Comparison of ENCODE assay signal across 12 mouse cellular contexts in genomic region chr6:70871511-70871980, GRCm38 (mm10). TPM values are rescaled to one million over a fixed set of nuclear protein-coding genes. Genes with fewer than 3 reads are reported as not detected.
DNase-seq lines count a peak whose midpoint lies in the region; ATAC-seq and TF ChIP-seq lines count a peak whose summit lies in the region.
"Had no signal": no experiment of that assay in that cellular context is flagged by ENCODE, and none has a peak within 500 bp of the region (broad histone marks: within the 10 kb centered on the region; RNA-seq: fewer than 3 reads in every experiment).

No protein-coding gene starts in this region.

- no peak for ATAC-seq in heart, embryonic 12.5 days (ENCODE audit: insufficient number of reproducible peaks, low FRiP score)
- 0 out of 2 replicates have a peak, but pooled peaks have one; percentile 13 for ATAC-seq in hindbrain, postnatal 0 days
- no peak for ATAC-seq in stomach, embryonic 14.5 days (ENCODE audit: insufficient number of reproducible peaks, insufficient read depth, low FRiP score, low read depth)

- no peak overlapping the region for H3K9ac ChIP-seq in heart, embryonic 12.5 days
- no peak overlapping the region for H3K9ac ChIP-seq in hindbrain, postnatal 0 days (replicated peaks; ENCODE audit: low read length)
- H3K9ac ChIP-seq in stomach, embryonic 14.5 days (replicated peaks; ENCODE audit: low read depth, low read length) = no peak overlapping the region
- H3K9ac ChIP-seq: limb, embryonic 15.5 days; midbrain, embryonic 12.5 days had no signal

- TF ChIP-seq POLR2A in spleen, adult 2 months (IDR thresholded peaks at IDR 0.05; ENCODE audit: low read depth, low read length) = no peak

- WGBS in heart, embryonic 12.5 days = 65% methylated on average over 14 of the region's 14 CpGs
- WGBS in spleen, adult 2 months = 20% methylated on average over 14 of the region's 14 CpGs
- 67% methylated on average over 14 of the region's 14 CpGs for WGBS in hindbrain, postnatal 0 days
- 51% methylated on average over 14 of the region's 14 CpGs for WGBS in stomach, embryonic 14.5 days

- H3K27me3 ChIP-seq in heart, embryonic 12.5 days (replicated peaks) = no peaks in the 10 kb centered on the region
- H3K27me3 ChIP-seq in spleen, adult 2 months (ENCODE audit: control insufficient read depth, insufficient read depth, low read length) = no peaks in the 10 kb centered on the region
- no peaks in the 10 kb centered on the region for H3K27me3 ChIP-seq in hindbrain, postnatal 0 days (ENCODE audit: insufficient read depth, low read length)
- H3K27me3 ChIP-seq in stomach, embryonic 14.5 days (ENCODE audit: control insufficient read depth, insufficient read depth, low read length) = no peaks in the 10 kb centered on the region
- H3K27me3 ChIP-seq: limb, embryonic 15.5 days; midbrain, embryonic 12.5 days had no signal

- no peaks in the 10 kb centered on the region for H3K9me3 ChIP-seq in heart, embryonic 12.5 days (replicated peaks)
- H3K9me3 ChIP-seq in hindbrain, postnatal 0 days (ENCODE audit: low read length) = no peaks in the 10 kb centered on the region
- no peaks in the 10 kb centered on the region for H3K9me3 ChIP-seq in stomach, embryonic 14.5 days (ENCODE audit: control insufficient read depth, low read depth, low read length)
- H3K9me3 ChIP-seq: limb, embryonic 15.5 days; midbrain, embryonic 12.5 days had no signal

- DNase-seq in heart, adult 8-10 months (ENCODE audit: low spot score) = no peak
- DNase-seq in spleen, adult 2 months (ENCODE audit: low read depth in 1 of 2, low spot score in 2 of 2) = peak; percentile 27 to 58
- no peak for DNase-seq in spleen, postnatal 4 days (ENCODE audit: low spot score in 2 of 2)
- no peak for DNase-seq in hindbrain, postnatal 0 days (ENCODE audit: low spot score)
- DNase-seq in kidney, adult 11 months = no peak
- no peak for DNase-seq in gastrocnemius, postnatal 4 days (ENCODE audit: low spot score in 2 of 2)
- DNase-seq: thymus, postnatal 36 days had no signal

- no peak for TF ChIP-seq CTCF in spleen, adult 2 months (IDR thresholded peaks at IDR 0.05; ENCODE audit: extremely low read depth, insufficient read depth, insufficient read length, insufficient replicate concordance)
- no peak for TF ChIP-seq CTCF in hindbrain, postnatal 0 days (IDR thresholded peaks at IDR 0.05; ENCODE audit: low read depth)

- H3K4me2 ChIP-seq in heart, embryonic 12.5 days = no peak overlapping the region
- H3K4me2 ChIP-seq in hindbrain, postnatal 0 days (ENCODE audit: low read depth, low read length) = peak overlapping the region; percentile 16; the same call in 1 of the 2 replicates
- no peak overlapping the region for H3K4me2 ChIP-seq in stomach, embryonic 14.5 days (replicated peaks; ENCODE audit: low read depth, low read length)
- H3K4me2 ChIP-seq: limb, embryonic 15.5 days; midbrain, embryonic 12.5 days had no signal

- H3K36me3 ChIP-seq in heart, embryonic 12.5 days = 0 out of 2 replicates have a peak, but pooled peaks cover 4% of the 10 kb centered on the region
- H3K36me3 ChIP-seq in spleen, adult 2 months (ENCODE audit: control insufficient read depth, insufficient read depth, low read length) = no peaks in the 10 kb centered on the region
- H3K36me3 ChIP-seq in hindbrain, postnatal 0 days (ENCODE audit: insufficient read depth, low read length) = no peaks in the 10 kb centered on the region
- H3K36me3 ChIP-seq in stomach, embryonic 14.5 days (ENCODE audit: control insufficient read depth, insufficient read depth, low read length) = no peaks in the 10 kb centered on the region
- H3K36me3 ChIP-seq: limb, embryonic 15.5 days; midbrain, embryonic 12.5 days had no signal

- H3K4me1 ChIP-seq in heart, embryonic 12.5 days (replicated peaks) = peaks cover 15% of the 10 kb centered on the region
- H3K4me1 ChIP-seq in spleen, adult 2 months (ENCODE audit: control insufficient read depth, insufficient read depth, insufficient read length) = peaks cover 19% of the 10 kb centered on the region; the same call in 1 of the 2 replicates
- H3K4me1 ChIP-seq in hindbrain, postnatal 0 days (ENCODE audit: insufficient read depth, low read length) = no peaks in the 10 kb centered on the region
- peaks cover 17% of the 10 kb centered on the region; the same call in 1 of the 2 replicates for H3K4me1 ChIP-seq in stomach, embryonic 14.5 days (ENCODE audit: control insufficient read depth, insufficient read depth, low read length)
- H3K4me1 ChIP-seq: limb, embryonic 15.5 days had no signal

- H3K27ac ChIP-seq in heart, embryonic 12.5 days (ENCODE audit: poor library complexity, severe bottlenecking) = 0 out of 2 replicates have a peak overlapping the region, but pooled peaks have one; percentile 8
- H3K27ac ChIP-seq in spleen, adult 2 months (ENCODE audit: insufficient read depth, low read length) = peak overlapping the region; percentile 78
- H3K27ac ChIP-seq in hindbrain, postnatal 0 days = peak overlapping the region; percentile 36; the same call in 1 of the 2 replicates
- H3K27ac ChIP-seq in stomach, embryonic 14.5 days (ENCODE audit: low read length) = peak overlapping the region; percentile 18; the same call in 1 of the 2 replicates
- H3K27ac ChIP-seq: limb, embryonic 15.5 days; midbrain, embryonic 12.5 days had no signal

- no peak overlapping the region for H3K4me3 ChIP-seq in heart, embryonic 12.5 days
- H3K4me3 ChIP-seq in spleen, adult 2 months (ENCODE audit: extremely low read depth, insufficient read depth, insufficient read length) = no peak overlapping the region
- H3K4me3 ChIP-seq in hindbrain, postnatal 0 days (ENCODE audit: low read length) = no peak overlapping the region
- no peak overlapping the region for H3K4me3 ChIP-seq in stomach, embryonic 14.5 days (ENCODE audit: low read depth, low read length)
- H3K4me3 ChIP-seq: limb, embryonic 15.5 days; midbrain, embryonic 12.5 days had no signal

RNA-seq across cellular contexts. Expression of gene Eif2ak3, which starts 27.2 kb away (rescaled TPM):
- 9.5 and 10.8 TPM in 2 replicates for polyA plus RNA-seq in heart, embryonic 12.5 days (2016; fragmentation: Nextera tagmentation; extraction: Ambion mirVana)
- 1 to 10 TPM; 6.3 to 8.9 (median 7.6) TPM for total RNA-seq in heart, adult 8-10 months (2022)
- 15.7 and 31.3 TPM in 2 replicates for polyA plus RNA-seq in spleen, adult 2 months (2012; rRNA removed)
- 18.3 and 25.6 TPM in 2 replicates for total RNA-seq in hindbrain, postnatal 0 days (2014; rRNA removed)
- 7.6 and 8.2 TPM in 2 replicates for polyA plus RNA-seq in hindbrain, postnatal 0 days (2015; fragmentation: Nextera tagmentation; extraction: Ambion mirVana)
- 10.2 and 12.5 TPM in 2 replicates for polyA plus RNA-seq in stomach, embryonic 14.5 days (2014; fragmentation: Nextera tagmentation; extraction: Ambion mirVana)
- total RNA-seq in gastrocnemius, postnatal 4 days (2021) = 10 to 100 TPM; 20.3 to 22.2 TPM

RNA-seq across cellular contexts. Expression of gene Tex37, which starts 47.2 kb away (rescaled TPM):
- not detected in 2 replicates for polyA plus RNA-seq in heart, embryonic 12.5 days (2016; fragmentation: Nextera tagmentation; extraction: Ambion mirVana)
- not detected for total RNA-seq in heart, adult 8-10 months (2022)
- not detected in 2 replicates for polyA plus RNA-seq in spleen, adult 2 months (2012; rRNA removed)
- not detected in 2 replicates for total RNA-seq in hindbrain, postnatal 0 days (2014; rRNA removed)
- polyA plus RNA-seq in hindbrain, postnatal 0 days (2015; fragmentation: Nextera tagmentation; extraction: Ambion mirVana) = not detected in 2 replicates
- not detected in 2 replicates for polyA plus RNA-seq in stomach, embryonic 14.5 days (2014; fragmentation: Nextera tagmentation; extraction: Ambion mirVana)
- total RNA-seq in gastrocnemius, postnatal 4 days (2021) = not detected
- total RNA-seq: adrenal gland, postnatal 10 days had no signal
- polyA plus RNA-seq: limb, embryonic 15.5 days; midbrain, embryonic 12.5 days had no signal

Comparison
In these comparisons a context has a peak if more than half of its experiments do, and no peak if none do; other contexts are left out.
1. DNase-seq: peak in spleen, adult 2 months (2 of 2); none in heart, adult 8-10 months (single experiment), spleen, postnatal 4 days (0 of 2), hindbrain, postnatal 0 days (single experiment), kidney, adult 11 months (single experiment) and gastrocnemius, postnatal 4 days (0 of 2).
2. H3K27ac ChIP-seq: peak in every context shown above with its lines; median percentile 78 in spleen, adult 2 months; 36 in hindbrain, postnatal 0 days; 18 in stomach, embryonic 14.5 days; 8 in heart, embryonic 12.5 days.